Mouse (Mus musculus): Measurements from ENCODE around the gene Uba6. TPM values are rescaled to one million over a fixed set of nuclear protein-coding genes. Genes with fewer than 3 reads are reported as not detected.

Uba6 gene
- total and polyA plus RNA-seq, 3 experiments, result 9.8 to 59.4 (median 11.8) TPM

- Histone ChIP-seq H3K27ac (ENCODE audit: control insufficient read depth, low read depth, low read length) (no peak overlapping the region), H3K4me1 (ENCODE audit: control insufficient read depth in 1 of 2, insufficient read depth in 2 of 2, low read length in 2 of 2) (peaks cover 0 to 3% of the 10 kb centered on the region in 2 experiments; a peak in 2 of 4 replicates), H3K4me3 (ENCODE audit: control insufficient read depth in 1 of 2, insufficient read depth in 1 of 2, low read depth in 2 of 2, low read length in 2 of 2) (no peak overlapping the region), H3K27me3 (ENCODE audit: control insufficient read depth in 1 of 2, insufficient read depth in 2 of 2, low read length in 2 of 2) (no peaks in the 10 kb centered on the region), H3K9ac (ENCODE audit: control insufficient read depth, low read depth, low read length, poor library complexity, severe bottlenecking) (no peak overlapping the region), H3K79me2 (ENCODE audit: control insufficient read depth, insufficient read depth, low read length, poor library complexity) (no peaks in the 10 kb centered on the region), H3K36me3 (ENCODE audit: control insufficient read depth in 1 of 2, insufficient read depth in 2 of 2, low read length in 2 of 2) (peaks cover 0 to 10% of the 10 kb centered on the region in 2 experiments; a peak in 2 of 4 replicates), H3K9me3 (replicated peaks; ENCODE audit: insufficient read depth, low read length) (no peaks in the 10 kb centered on the region)
- no peak for DNase-seq (ENCODE audit: low read depth, low spot score)
- TF ChIP-seq CTCF (IDR thresholded peaks at IDR 0.05 in 2 of 3, conservative IDR thresholded peaks at IDR 0.05 in 1 of 3; ENCODE audit: control insufficient read depth in 1 of 3, insufficient read depth in 1 of 3, low read depth in 2 of 3, low read length in 3 of 3, poor library complexity in 1 of 3, severe bottlenecking in 1 of 3) (no peak), MXI1 (IDR thresholded peaks at IDR 0.05; ENCODE audit: low read depth, low read length) (no peak), CHD1 (IDR thresholded peaks at IDR 0.05; ENCODE audit: low read depth, low read length) (no peak), NELFE (IDR thresholded peaks at IDR 0.05; ENCODE audit: low read depth, low read length) (no peak), BHLHE40 (IDR thresholded peaks at IDR 0.05; ENCODE audit: borderline replicate concordance, low read depth, low read length) (no peak)
Measured at GRCm38 (mm10) chr5:86083987-86084386, 88.6 kb downstream of the Uba6 start.

- no peaks in the 10 kb centered on the region for H3K79me2 ChIP-seq (ENCODE audit: control insufficient read depth, insufficient read depth, low read length, poor library complexity)
- TF ChIP-seq HCFC1 (IDR thresholded peaks at IDR 0.05; ENCODE audit: low read depth, low read length), result no peak
- no peak for TF ChIP-seq MYC (IDR thresholded peaks at IDR 0.05; ENCODE audit: low read depth, low read length)
- no peak for TF ChIP-seq EP300 (IDR thresholded peaks at IDR 0.05; ENCODE audit: low read depth in 1 of 2, low read length in 2 of 2)
- TF ChIP-seq ELF1 (IDR thresholded peaks at IDR 0.05; ENCODE audit: low read depth, low read length), result no peak
- no peak for TF ChIP-seq CTCF (IDR thresholded peaks at IDR 0.05 in 2 of 3, conservative IDR thresholded peaks at IDR 0.05 in 1 of 3; ENCODE audit: control insufficient read depth in 1 of 3, insufficient read depth in 1 of 3, low read depth in 2 of 3, low read length in 3 of 3, poor library complexity in 1 of 3, severe bottlenecking in 1 of 3)
- TF ChIP-seq MXI1 (IDR thresholded peaks at IDR 0.05; ENCODE audit: low read depth, low read length), result no peak
- TF ChIP-seq BHLHE40 (IDR thresholded peaks at IDR 0.05; ENCODE audit: borderline replicate concordance, low read depth, low read length), result no peak
- TF ChIP-seq USF2 (IDR thresholded peaks at IDR 0.05; ENCODE audit: borderline replicate concordance in 1 of 2, insufficient read depth in 1 of 2, low read depth in 1 of 2, low read length in 2 of 2), result no peak
- no peak for TF ChIP-seq POLR2AphosphoS5 (IDR thresholded peaks at IDR 0.05; ENCODE audit: borderline replicate concordance, low read depth, low read length)
- TF ChIP-seq NRF1 (IDR thresholded peaks at IDR 0.05; ENCODE audit: insufficient read depth, low read depth, low read length, poor library complexity, severe bottlenecking), result no peak
- no peak for TF ChIP-seq MAFK (IDR thresholded peaks at IDR 0.05; ENCODE audit: borderline replicate concordance, low read depth, low read length)
- no peak for TF ChIP-seq MEF2A (IDR thresholded peaks at IDR 0.05; ENCODE audit: extremely low read depth, insufficient replicate concordance, low read depth, low read length, poor library complexity, severe bottlenecking)
- no peak for TF ChIP-seq KAT2A (conservative IDR thresholded peaks at IDR 0.05; ENCODE audit: low read depth, low read length)
- no peak for TF ChIP-seq MYB (IDR thresholded peaks at IDR 0.05; ENCODE audit: low read depth, low read length)
- TF ChIP-seq GATA1 (IDR thresholded peaks at IDR 0.05; ENCODE audit: low read depth, low read length), result no peak
- no peak for TF ChIP-seq ETS1 (IDR thresholded peaks at IDR 0.05; ENCODE audit: low read depth, low read length)
- TF ChIP-seq JUND (IDR thresholded peaks at IDR 0.05; ENCODE audit: low read depth, low read length), result no peak
- no peak for TF ChIP-seq CHD1 (IDR thresholded peaks at IDR 0.05; ENCODE audit: low read depth, low read length)
- no peaks in the 10 kb centered on the region for H3K9me3 ChIP-seq (replicated peaks; ENCODE audit: insufficient read depth, low read length)
- no peak for DNase-seq (ENCODE audit: low read depth, low spot score)
- no peaks in the 10 kb centered on the region for H3K4me1 ChIP-seq (ENCODE audit: control insufficient read depth in 1 of 2, insufficient read depth in 2 of 2, low read length in 2 of 2)
- no peaks in the 10 kb centered on the region for H3K27me3 ChIP-seq (ENCODE audit: control insufficient read depth in 1 of 2, insufficient read depth in 2 of 2, low read length in 2 of 2)
- no peak overlapping the region for H3K4me3 ChIP-seq (ENCODE audit: control insufficient read depth in 1 of 2, insufficient read depth in 1 of 2, low read depth in 2 of 2, low read length in 2 of 2)
- no peaks in the 10 kb centered on the region for H3K36me3 ChIP-seq (ENCODE audit: control insufficient read depth in 1 of 2, insufficient read depth in 2 of 2, low read length in 2 of 2)
- no peak overlapping the region for H3K27ac ChIP-seq (ENCODE audit: control insufficient read depth, low read depth, low read length)
- no peak overlapping the region for H3K9ac ChIP-seq (ENCODE audit: control insufficient read depth, low read depth, low read length, poor library complexity, severe bottlenecking)
Measured at GRCm38 (mm10) chr5:86078720-86079334, 93.8 kb downstream of the Uba6 start.
